Mouse (Mus musculus): ENCODE data around the gene Cnpy2.

Cnpy2 gene

DNA sequence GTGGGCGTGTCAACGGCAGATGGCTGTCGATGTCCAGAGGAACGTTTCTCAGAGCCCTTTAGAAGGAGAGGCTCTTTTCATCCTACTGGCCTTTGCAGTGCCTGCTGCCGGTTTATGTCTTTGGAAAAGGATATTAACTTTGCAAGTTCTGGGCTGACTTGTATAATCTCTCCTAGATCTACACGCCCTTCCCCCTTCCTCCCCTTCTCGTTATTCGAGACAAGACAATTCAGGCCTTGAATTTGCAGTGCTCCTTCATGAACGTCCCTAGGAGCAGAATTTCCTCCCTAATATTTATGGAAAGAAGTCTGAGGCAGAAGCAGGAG is 46.9 kb downstream of the Cnpy2 start:
- no peak for DNase-seq

DNA sequence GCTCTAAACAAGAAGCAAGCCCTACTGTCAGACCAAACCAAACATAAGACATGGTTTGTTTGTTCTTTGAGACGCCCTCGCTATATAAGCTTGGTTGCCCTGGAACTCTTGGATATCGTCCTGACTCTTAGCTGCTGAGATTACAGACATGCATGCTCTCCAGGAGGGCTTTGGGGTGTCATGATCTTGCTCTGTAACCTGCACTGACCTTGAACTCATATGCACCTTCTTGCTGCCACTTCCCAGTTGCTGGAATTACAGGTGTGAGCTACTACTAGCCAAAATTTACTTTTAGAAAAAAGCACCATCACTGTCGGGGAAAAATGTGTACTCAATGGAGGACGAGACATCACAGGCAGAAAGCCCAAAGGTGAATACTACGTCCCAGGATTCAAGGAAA is 47.3 kb downstream of the Cnpy2 start:
- DNase-seq: no peak

DNA sequence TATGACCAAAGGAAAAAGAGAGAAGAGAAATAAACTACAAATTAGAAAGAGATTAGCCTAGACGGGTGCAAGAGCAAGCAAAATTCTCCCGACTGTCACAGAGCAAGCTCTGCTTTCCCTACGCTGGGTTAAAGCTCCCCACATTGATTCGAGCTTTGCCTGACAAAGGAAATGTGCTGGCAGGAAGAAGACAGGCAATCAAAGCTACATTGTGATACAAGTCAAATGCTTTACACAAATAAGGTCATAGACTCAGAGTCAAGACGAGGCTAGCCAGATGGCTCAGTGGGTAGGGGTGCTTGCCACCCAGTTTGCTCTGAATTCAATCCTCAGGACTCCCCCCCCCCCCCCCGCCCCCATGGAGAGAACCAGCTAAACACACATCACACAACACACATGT is 47.8 kb downstream of the Cnpy2 start:
- DNase-seq: no peak

DNA sequence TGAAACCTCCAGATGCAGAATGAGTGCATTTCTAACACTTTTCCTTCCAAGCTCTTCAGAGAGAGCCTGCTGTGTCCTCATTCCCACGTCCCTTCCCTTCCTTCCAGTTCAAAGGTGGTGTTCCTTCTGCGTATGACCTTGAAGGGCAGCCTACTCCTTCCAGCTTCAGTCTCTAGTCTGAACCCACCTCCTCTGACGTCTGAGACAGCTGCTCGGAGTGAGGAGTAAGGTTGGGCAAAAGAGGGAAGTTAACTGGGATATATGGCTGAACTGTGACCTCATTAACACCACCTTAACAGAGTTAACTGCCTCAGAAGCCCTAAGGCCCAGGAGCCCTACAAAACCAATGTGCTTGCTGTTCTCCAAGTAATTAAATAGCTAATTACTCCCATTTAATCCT is 48.3 kb downstream of the Cnpy2 start:
- no peak for DNase-seq

DNA sequence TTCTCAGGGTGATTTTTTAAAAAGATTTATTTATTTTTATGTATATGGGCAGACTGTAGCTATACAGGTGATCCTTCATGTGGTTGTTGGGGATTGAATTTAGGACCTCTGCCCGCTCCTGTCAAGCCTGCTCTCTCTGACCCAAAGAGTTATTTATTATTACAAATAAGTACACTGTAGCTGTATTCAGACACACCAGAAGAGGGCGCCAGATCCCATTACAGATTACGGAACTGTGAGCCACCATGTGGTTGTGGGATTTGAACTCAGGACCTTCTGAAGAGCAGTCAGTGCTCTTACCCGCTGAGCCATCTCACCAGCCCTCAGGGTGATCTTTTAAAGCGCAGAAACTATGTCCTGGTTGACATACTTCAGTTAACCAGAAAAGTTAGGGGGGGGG is 49.9 kb downstream of the Cnpy2 start:
- DNase-seq: no peak

DNA sequence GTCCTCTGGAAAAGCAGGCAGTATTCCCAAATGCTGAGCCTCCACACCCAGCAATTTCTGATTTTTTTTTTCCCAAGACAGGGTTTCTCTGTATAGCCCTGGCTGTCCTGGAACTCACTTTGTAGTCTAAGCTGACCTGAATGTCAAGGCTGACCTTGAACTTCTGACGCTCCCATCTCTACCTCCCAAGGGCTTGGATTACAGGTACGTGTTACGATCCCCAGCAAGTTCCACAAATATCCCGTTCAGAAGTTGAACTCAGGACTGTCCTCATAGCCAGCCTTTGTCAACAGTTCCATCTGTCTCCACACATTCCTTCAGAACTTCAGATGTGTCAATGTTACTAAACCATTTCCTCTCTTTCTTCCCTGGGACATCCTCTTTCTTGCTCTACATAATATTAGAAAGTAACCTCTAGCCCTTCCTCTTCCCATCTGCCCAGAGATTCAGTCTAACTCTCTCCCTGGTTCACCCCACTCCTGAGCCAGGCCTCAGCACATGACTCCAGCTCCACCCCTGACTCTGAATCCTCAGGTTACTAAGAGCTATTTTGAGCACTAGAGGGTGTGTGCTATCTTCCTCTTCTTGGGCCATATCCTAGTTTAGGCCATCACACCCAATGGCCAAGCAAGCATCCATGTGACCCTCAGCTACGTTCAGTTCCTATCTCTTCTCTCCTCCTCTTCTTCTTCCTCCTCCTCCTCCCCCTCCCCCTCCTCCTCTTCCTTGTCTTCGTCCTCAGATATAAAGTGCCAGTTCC is 50.9 kb downstream of the Cnpy2 start:
- DNase-seq: no peak

DNA sequence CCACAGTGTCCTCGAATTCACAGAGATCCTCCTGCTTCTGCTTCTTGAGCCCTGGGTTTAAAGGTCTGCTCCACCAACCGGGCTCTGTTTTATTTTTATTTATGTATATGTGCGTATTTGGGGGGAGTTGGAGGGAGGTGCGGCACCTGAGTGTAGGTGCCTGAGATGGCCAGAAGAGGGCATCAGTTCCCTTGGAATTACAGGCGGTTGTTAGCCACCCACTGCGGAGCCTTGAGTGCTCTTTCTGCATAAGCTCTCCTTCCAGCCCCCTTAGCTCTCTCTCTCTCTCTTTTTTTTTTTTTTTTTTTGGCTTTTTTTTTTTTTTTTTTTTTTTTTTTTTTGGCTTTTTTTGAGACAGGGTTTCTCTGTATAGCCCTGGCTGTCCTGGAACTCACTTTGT is 52.1 kb downstream of the Cnpy2 start:
- DNase-seq: no peak

DNA sequence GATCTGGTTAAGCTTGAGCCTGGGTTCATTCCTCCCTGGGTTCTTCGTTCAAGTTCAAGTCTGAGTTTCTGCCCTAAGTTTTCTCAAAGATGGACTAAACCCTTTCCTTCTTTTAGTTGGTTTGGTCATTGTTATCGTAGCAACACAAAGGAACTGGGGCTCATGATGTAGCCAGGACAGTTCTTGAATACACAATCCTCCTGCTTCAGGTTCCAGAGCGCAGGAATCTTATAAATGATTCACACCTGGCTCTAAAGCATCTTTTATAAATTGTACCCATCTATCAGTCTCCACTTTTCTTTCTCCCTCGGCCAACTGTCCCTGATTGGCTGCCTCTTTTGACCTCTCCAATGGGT is 53.8 kb downstream of the Cnpy2 start:
- DNase-seq: no peak

DNA sequence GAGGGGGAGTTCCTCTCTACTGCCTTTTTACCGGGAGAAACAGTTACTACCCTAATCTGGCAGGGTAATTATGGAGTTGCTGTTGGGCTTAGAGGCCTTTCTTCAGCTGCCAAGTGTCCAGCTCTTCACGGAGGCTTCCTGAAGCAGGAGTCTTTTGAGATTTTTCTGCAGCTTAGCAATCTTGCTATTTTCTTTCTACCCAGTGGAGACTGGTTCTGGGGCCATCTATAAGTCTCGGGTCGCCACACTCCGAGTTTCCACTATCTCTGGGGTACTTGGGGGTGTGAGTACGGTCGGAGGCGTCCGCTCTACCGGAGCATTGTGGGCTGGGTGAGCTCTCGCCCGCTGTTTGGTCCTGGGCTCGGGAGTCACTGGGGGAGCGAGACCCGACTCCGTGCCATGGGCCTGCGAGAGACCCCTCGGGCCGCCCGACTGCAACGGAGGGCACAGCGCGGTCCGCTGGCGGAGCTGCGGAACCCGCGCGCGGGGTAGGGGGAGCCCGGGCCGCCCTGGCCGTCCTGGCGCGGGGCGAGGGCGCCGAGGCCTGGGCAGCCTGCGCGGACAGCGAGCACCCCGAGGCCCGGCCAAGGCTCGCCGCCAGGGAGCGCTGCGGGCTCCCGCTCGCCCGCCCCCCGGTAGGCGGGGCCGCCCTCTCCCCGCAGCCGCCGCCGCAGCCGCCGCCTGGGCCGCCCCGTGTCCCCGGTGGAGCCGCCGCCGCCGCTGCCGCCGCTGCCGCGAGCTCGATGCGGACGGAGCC is 54.4 kb downstream of the Cnpy2 start, which contains the start of gene Ankrd52:
Ankrd52 (plus strand) TSS at position 661 of the 757 bp plus-strand sequence.
- DNase-seq: peak; percentile 82

Data from right cerebral cortex, postnatal 14 days (tissue).